Mouse (Mus musculus) megakaryocyte, adult 5-6 weeks (primary cell): ENCODE results near the gene Zfp462. TPM values are rescaled to one million over a fixed set of nuclear protein-coding genes. Genes with fewer than 3 reads are reported as not detected.
"Not testable (repeated sequence)": the region's sequence is repeated elsewhere in the genome, so short reads cannot be mapped to it uniquely, and the experiment has no call there.

ENCODE experiments used
- ATAC-seq: 2 replicates; pipeline ENCODE4 v1.8.0; 2016; ENCODE audit warnings: mild to moderate bottlenecking, inconsistent platforms; ENCODE audit not compliant: poor library complexity, severe bottlenecking
- total RNA-seq, 2 experiments: library from RNA; stranded (forward) in 1 of 2; stranded (reverse) in 1 of 2; fragments of 153-499, 151-499 nt in 1 of 2; fragments of 221-1000, 200-1000 nt in 1 of 2; gene quantifications; 2 replicates each; pipeline versions ENCODE4 v1.2.3 to v1.2.4; 2015 to 2017

Zfp462 gene
- total RNA-seq (2015) (0.04 TPM in 1 of 2 replicates, not detected in the other), total RNA-seq (2017) (not detected in 2 replicates)

- no peak for ATAC-seq
These were observed at the start of gene Zfp462 for GRCm38 (mm10) chr4:54944921-54945430. Gene Zfp462, plus strand, starts transcription at chr4:54945048.

- no peak for ATAC-seq
These were observed 48.8 kb upstream of the Zfp462 start for GRCm38 (mm10) chr4:54896017-54896416.

DNA sequence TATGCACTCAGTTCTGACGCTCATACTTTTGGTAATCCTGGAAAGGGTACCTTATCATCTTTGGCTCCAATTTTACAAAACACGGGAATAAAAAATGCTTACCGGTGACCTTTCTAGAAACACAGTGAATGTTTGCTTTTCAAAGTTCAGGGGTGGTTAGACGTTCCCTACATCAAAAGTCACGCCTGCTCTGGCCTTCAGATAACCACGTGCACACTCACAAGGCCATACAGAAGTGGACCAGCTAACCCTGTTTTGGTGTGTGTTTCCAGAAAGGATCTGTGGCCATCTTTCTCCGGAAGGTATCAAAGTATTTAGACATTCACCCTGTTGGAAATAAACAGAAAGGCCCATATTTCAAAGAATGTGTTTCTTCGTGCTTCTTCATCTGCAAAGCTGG, 40.2 kb upstream of the Zfp462 start:
- ATAC-seq: no peak

DNA sequence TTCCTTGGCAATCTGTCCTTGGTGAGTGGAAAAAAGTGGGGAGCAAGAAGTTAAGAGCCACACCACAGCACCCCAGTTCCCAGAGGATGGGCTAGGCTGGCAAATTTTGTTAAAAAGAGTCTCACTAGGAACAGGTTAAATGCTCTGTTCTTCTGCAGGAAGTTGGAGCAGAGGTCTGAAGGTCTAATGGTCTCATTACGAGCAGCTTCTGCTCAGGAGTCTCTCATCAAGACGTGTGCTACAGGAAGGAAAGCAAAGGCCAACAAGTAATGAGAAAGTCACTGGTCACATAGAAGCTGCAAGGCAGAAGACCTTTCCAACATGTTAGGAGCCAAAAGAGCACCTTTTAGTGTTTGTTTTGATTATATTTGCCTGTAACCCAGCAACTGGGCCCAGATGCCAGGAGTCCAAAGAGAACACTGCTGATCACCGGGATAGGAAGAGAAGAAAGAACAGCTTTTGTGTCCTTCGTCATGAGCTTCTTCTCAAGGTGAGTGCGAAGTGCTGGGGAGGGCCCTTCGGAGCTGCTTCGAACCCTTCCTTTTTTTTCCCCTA, 39.4 kb upstream of the Zfp462 start:
- no peak for ATAC-seq

GRCm38 (mm10) chr4:54910300-54910699, 34.5 kb upstream of the Zfp462 start:
- no peak for ATAC-seq

GRCm38 (mm10) chr4:54918276-54918675, 26.6 kb upstream of the Zfp462 start:
- ATAC-seq: no peak

- ATAC-seq: no peak
These were observed 21.5 kb upstream of the Zfp462 start for GRCm38 (mm10) chr4:54923386-54923785.

DNA sequence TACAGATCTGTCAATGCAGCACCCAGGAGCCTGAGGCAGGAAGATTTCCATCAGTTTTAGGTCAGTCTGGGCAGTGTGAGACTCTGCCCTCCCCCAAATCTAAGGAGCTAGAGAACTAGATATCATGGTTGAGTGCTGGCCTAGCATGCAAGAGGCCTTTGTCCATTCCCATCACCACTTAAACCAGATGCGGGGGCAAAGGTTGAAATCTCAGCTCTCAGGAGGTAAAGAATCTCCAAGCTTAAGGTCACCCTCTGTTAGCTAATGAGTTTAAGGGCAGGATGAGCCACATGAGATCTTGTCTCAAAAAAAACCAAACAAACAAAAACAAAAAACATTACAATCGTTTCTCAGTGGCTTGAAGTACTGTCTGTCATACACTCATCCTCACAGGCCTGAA, 20.5 kb upstream of the Zfp462 start:
- ATAC-seq: no peak

DNA sequence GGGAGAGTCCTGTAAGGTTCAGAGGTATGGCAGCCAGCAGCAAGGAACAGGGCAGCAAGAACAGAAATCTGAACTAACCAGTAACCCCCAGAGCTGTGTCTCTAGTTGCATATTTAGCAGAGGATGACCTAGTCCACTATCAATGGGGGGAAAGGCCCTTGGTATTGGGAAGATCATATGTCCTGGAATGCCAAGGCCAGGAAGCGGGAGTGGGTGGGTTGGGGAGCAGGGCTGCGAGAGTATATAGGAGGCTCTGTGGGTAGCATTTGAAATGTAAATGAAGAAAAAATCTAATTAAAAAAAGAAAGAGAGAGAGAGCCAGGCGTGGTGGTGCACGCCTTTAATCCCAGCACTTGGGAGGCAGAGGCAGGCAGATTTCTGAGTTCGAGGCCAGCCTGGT, 18.4 kb upstream of the Zfp462 start:
- ATAC-seq: not testable (repeated sequence)

DNA sequence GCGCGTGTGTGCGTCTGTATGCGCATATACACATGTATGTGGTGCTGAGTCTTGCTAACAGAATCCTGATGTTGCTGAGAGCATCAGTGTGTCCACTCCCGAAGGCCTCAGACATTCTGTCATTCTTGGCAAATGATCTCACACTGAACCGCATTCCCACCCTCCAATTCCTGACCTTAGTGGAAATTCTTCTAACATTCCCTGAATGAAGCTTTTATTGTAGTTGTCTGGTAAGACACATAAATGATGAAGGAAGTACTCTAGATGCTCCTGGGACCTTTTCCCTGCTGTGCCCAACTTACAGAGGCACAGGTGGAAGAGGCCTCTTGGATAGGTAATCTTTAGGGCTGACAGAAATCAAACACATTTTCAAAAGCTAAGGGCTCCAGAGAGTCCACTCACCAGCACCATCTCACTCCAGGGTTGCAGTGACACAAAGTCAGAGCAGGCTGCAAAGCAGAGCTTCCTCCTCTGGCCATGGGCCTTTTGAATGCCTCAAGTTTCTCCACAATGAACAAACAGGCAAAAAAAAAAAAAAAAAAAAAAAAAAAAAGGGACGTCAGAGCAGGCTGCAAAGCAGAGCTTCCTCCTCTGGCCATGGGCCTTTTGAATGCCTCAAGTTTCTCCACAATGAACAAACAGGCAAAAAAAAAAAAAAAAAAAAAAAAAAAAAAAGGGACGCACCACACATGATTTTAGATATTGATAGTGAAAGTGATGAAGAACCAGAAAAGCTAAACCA, 17.4 kb upstream of the Zfp462 start:
- not testable (repeated sequence) for ATAC-seq

DNA sequence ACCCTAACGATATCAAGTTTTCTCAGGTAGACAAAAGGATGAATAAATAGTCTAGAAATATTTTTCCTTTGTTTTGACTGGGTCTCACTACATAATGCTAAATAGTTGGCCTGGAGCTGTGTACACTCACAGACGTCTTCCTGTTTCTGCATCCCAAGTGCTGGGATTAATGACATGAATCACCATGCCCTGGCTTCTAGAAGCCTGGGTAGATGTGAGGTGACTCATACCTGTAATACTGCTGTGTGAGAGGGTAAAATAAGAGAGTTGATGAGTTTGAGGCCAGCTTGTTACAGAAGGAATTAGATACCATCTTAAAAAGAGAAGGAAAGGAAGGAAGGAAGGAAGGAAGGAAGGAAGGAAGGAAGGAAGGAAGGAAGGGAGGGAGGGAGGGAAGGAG, 15.2 kb upstream of the Zfp462 start:
- ATAC-seq: no peak

DNA sequence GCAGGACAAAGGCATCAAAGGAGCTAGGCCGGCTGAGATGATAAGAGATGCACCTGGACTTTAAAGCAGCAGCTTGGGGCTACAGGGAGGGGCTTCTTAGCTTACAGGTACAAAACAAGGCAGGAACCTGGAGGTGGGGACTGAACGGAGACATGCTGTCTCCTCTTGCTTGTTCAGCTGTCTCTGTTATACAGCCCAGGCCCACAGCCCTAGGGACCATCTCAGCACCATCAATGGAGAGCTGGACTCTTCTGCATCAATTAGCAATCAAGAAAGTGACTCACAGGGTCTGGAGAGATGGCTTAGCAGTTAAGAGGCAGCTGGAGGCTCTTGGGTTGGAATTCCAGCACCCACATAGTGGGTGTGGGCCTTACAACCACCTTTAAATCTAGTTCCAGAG, 12.2 kb upstream of the Zfp462 start:
- no peak for ATAC-seq

DNA sequence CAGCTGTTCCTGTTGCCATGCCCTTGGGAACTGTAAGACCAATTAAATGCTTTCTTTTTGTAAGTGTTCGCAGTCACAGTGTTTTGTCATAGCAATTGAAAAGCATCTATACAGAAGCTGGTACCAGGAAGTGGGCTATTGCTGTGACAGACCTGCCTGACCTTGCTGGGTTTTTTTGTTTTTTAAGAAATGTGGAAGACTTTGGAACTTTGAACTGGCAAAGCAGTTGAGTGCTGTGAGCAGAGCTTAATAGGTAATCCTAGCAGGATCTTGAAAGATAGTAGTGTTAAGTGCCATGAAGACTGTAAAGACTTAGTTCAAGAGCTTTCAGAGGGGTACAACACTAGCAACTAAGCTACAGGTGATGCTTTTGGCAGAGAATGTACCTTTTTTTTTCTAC, 7.7 kb upstream of the Zfp462 start:
- ATAC-seq: no peak

DNA sequence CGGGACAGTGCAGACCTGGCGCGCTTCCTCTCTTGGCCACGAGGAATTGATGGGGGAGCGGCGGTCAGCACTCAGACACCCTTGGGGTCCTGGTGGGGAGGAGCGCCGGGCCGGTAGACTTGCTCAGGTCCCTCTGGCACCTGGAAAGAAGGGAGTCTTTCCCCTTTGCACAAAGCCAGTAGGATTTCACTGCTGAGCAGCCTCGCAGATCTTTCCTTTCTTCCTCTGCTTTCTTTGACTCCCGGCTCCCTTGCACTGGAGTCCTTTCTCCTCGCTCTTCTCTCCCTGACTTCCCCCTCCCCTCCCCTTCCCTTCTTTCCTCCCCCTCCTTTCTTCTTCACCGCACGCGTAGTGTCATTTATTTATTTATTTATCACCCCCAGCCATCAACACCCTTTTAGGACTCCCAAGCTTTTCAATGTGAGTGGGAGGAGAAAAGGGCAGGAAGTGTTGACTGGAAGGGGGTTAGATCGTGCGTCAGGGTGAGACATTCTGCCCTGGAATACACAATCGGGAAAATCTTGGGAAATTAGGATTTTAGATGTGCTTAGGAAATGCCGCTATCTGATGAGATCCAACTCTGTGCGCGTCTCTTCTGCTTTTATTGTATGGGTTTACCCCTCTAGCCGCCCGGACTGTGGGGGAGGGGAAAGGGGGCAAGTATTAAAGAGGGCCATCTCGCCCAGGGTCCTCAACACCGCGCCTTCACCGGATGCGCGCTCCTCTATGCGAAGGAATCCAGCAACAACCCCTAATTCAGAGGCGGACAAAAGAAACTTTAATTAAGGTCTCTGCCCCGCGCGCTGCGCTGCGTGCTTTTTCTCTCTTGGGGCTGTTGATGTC, 976 bp downstream of the Zfp462 start:
- ATAC-seq: no peak

DNA sequence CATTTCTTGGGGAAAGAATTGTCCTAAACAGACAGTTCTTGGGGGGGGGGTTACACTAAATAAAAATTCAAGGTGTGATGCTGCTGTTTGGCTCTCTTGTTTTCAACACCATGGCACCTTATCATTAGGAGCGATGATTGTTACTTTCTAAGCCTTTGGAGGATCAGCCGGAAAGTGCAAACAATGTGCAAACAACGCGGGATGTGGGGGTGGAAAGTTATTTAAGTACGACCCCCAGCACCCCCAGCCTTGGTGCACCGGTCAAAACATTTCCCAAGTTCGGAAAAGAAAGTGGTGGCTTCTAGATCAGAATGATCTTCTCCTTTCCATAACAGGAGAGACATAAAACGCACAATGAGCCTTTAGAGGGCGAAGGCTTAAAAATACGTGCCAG, 1.8 kb downstream of the Zfp462 start:
- ATAC-seq: no peak

- no peak for ATAC-seq
These were observed 2.5 kb downstream of the Zfp462 start for GRCm38 (mm10) chr4:54947056-54947990.

- ATAC-seq: no peak
These were observed 3.3 kb downstream of the Zfp462 start for GRCm38 (mm10) chr4:54947991-54948615.

GRCm38 (mm10) chr4:54948616-54949560, 4.0 kb downstream of the Zfp462 start:
- no peak for ATAC-seq

DNA sequence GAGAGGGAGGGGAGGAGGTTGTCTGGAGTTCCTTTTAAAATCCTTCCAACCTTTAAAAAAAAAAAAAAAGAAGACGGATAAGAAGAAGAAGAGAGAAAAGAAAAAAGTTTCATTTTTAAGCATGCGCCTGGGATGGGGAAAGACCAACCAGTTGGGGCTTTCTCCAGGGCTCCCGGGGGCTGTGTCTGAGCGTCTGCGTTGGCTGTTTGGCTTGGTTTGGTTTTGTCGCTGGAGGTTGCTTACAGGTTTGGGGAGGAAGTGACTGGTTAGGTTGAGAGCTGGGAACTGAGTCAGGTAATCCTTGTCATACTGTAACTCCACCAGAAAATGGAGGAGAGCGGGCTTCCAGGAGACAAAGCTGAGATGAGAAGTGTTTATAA, 4.7 kb downstream of the Zfp462 start:
- ATAC-seq: no peak
